In the genomic region with DNA sequence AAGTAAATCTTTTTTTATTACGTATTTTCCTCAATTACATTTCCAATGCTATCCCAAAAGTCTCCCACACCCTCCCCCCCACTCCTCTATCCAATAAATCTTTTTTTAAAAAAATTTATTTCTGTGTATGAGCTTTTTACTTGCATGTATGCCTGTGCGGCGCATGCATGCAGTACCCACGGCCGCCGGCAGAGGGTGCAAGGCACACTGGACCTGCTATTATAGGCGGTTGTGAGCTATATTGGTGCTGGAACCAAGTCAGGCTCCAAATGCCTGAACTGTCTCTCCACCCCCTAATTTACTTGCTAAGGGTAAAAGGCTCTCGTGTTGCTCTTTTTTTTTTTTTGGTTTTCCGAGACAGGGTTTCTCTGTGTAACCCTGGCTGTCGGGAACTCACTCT, we compare ENCODE assay signal across 8 mouse cellular contexts. TPM values are rescaled to one million over a fixed set of nuclear protein-coding genes. Genes with fewer than 3 reads are reported as not detected.
DNase-seq lines count a peak whose midpoint lies in the region; ATAC-seq and TF ChIP-seq lines count a peak whose summit lies in the region.
"Had no signal": no experiment of that assay in that cellular context is flagged by ENCODE, and none has a peak within 500 bp of the region (broad histone marks: within the 10 kb centered on the region; RNA-seq: fewer than 3 reads in every experiment).

No protein-coding gene starts in this region.

- no peaks in the 10 kb centered on the region for H3K9me3 ChIP-seq in hindbrain, postnatal 0 days (ENCODE audit: low read length)
- H3K9me3 ChIP-seq: stomach, embryonic 15.5 days had no signal

- no peak overlapping the region for H3K4me2 ChIP-seq in hindbrain, postnatal 0 days (ENCODE audit: low read depth, low read length)
- H3K4me2 ChIP-seq: stomach, embryonic 15.5 days had no signal

- peak; percentile 79 for TF ChIP-seq CTCF in hindbrain, postnatal 0 days (IDR thresholded peaks at IDR 0.05; ENCODE audit: low read depth)

- no peaks in the 10 kb centered on the region for H3K27me3 ChIP-seq in hindbrain, postnatal 0 days (ENCODE audit: insufficient read depth, low read length)
- H3K27me3 ChIP-seq: stomach, embryonic 15.5 days had no signal

- peak; percentile 42 for DNase-seq in ovary, postnatal 10 days (ENCODE audit: low spot score)
- DNase-seq in ovary, adult 18-20 months (ENCODE audit: low spot score): no peak
- peak; percentile 73 for DNase-seq in adrenal gland, adult 2 months
- peak; percentile 61 for DNase-seq in embryo, embryonic 10.5 days (ENCODE audit: low spot score)
- DNase-seq in hindbrain, postnatal 0 days (ENCODE audit: low spot score): peak; percentile 57
- peak; percentile 81 for DNase-seq in lung, postnatal 14 days
- peak; percentile 91 to 92 for DNase-seq in spleen, postnatal 10 days (ENCODE audit: low spot score in 2 of 2)

- no peaks in the 10 kb centered on the region for H3K36me3 ChIP-seq in hindbrain, postnatal 0 days (ENCODE audit: insufficient read depth, low read length)
- H3K36me3 ChIP-seq: stomach, embryonic 15.5 days had no signal

- 28% methylated on average over 10 of the region's 10 CpGs for WGBS in hindbrain, postnatal 0 days

- H3K27ac ChIP-seq in hindbrain, postnatal 0 days: no peak overlapping the region
- H3K27ac ChIP-seq: stomach, embryonic 15.5 days had no signal

- no peaks in the 10 kb centered on the region for H3K4me1 ChIP-seq in hindbrain, postnatal 0 days (ENCODE audit: insufficient read depth, low read length)
- H3K4me1 ChIP-seq: stomach, embryonic 15.5 days had no signal

- no peak for ATAC-seq in hindbrain, postnatal 0 days

- no peak overlapping the region for H3K9ac ChIP-seq in hindbrain, postnatal 0 days (replicated peaks; ENCODE audit: low read length)
- H3K9ac ChIP-seq: stomach, embryonic 15.5 days had no signal

- H3K4me3 ChIP-seq in hindbrain, postnatal 0 days (ENCODE audit: low read length): no peak overlapping the region
- H3K4me3 ChIP-seq: stomach, embryonic 15.5 days had no signal

RNA-seq across cellular contexts. Expression of gene Tmprss9, which starts 9.7 kb away (rescaled TPM):
- not detected for total RNA-seq in adrenal gland, adult 2 months (2021)
- 0.18 and 0.21 TPM in 2 replicates for polyA plus RNA-seq in adrenal gland, adult 2 months (2012; rRNA removed)
- 0.04 and 0.10 TPM in 2 replicates for total RNA-seq in hindbrain, postnatal 0 days (2014; rRNA removed)
- polyA plus RNA-seq in hindbrain, postnatal 0 days (2015; fragmentation: Nextera tagmentation; extraction: Ambion mirVana): 0.14 and 0.26 TPM in 2 replicates
- polyA plus RNA-seq: stomach, embryonic 15.5 days had no signal

RNA-seq across cellular contexts. Expression of gene Timm13, which starts 19.5 kb away (rescaled TPM):
- 100 to 1,000 TPM; 174 to 231 TPM for total RNA-seq in adrenal gland, adult 2 months (2021)
- polyA plus RNA-seq in adrenal gland, adult 2 months (2012; rRNA removed): 236 and 243 TPM in 2 replicates
- 150 and 155 TPM in 2 replicates for total RNA-seq in hindbrain, postnatal 0 days (2014; rRNA removed)
- 366 and 369 TPM in 2 replicates for polyA plus RNA-seq in hindbrain, postnatal 0 days (2015; fragmentation: Nextera tagmentation; extraction: Ambion mirVana)

RNA-seq across cellular contexts. Expression of gene Sppl2b, which starts 26.2 kb away (rescaled TPM):
- total RNA-seq in adrenal gland, adult 2 months (2021): 10 to 100 TPM; 28.5 to 35.2 TPM
- 114 and 116 TPM in 2 replicates for polyA plus RNA-seq in adrenal gland, adult 2 months (2012; rRNA removed)
- 161 and 174 TPM in 2 replicates for total RNA-seq in hindbrain, postnatal 0 days (2014; rRNA removed)
- polyA plus RNA-seq in hindbrain, postnatal 0 days (2015; fragmentation: Nextera tagmentation; extraction: Ambion mirVana): 76.0 and 76.2 TPM in 2 replicates

RNA-seq across cellular contexts. Expression of gene Lsm7, which starts 26.3 kb away (rescaled TPM):
- total RNA-seq in adrenal gland, adult 2 months (2021): 10 to 100 TPM; 22.3 to 36.2 TPM
- polyA plus RNA-seq in adrenal gland, adult 2 months (2012; rRNA removed): 91.9 and 107 TPM in 2 replicates
- 165 and 189 TPM in 2 replicates for total RNA-seq in hindbrain, postnatal 0 days (2014; rRNA removed)
- polyA plus RNA-seq in hindbrain, postnatal 0 days (2015; fragmentation: Nextera tagmentation; extraction: Ambion mirVana): 279 and 295 TPM in 2 replicates

RNA-seq across cellular contexts. Expression of gene Lmnb2, which starts 36.7 kb away (rescaled TPM):
- total RNA-seq in adrenal gland, adult 2 months (2021): 10 to 100 TPM; 10.8 to 11.4 TPM
- polyA plus RNA-seq in adrenal gland, adult 2 months (2012; rRNA removed): 16.2 and 17.9 TPM in 2 replicates
- total RNA-seq in hindbrain, postnatal 0 days (2014; rRNA removed): 42.3 and 43.2 TPM in 2 replicates
- 24.8 and 25.6 TPM in 2 replicates for polyA plus RNA-seq in hindbrain, postnatal 0 days (2015; fragmentation: Nextera tagmentation; extraction: Ambion mirVana)
